Mouse (Mus musculus) embryonic fibroblast, embryonic 13.5 days (primary cell): ENCODE results near the gene Cox17.

Experiments used
- CTCF ChIP-seq: IDR thresholded peaks from 2 replicates; pipeline ENCODE4 v1.5.1; 2011; ENCODE audit warnings: mild to moderate bottlenecking, control low read depth, low read length, moderate library complexity, borderline replicate concordance; ENCODE audit not compliant: insufficient read depth
- POLR2A ChIP-seq: IDR thresholded peaks from 2 replicates; pipeline ENCODE4 v1.6.1; 2011; ENCODE audit warnings: low read depth, mild to moderate bottlenecking, control low read depth, low read length, moderate library complexity

DNA sequence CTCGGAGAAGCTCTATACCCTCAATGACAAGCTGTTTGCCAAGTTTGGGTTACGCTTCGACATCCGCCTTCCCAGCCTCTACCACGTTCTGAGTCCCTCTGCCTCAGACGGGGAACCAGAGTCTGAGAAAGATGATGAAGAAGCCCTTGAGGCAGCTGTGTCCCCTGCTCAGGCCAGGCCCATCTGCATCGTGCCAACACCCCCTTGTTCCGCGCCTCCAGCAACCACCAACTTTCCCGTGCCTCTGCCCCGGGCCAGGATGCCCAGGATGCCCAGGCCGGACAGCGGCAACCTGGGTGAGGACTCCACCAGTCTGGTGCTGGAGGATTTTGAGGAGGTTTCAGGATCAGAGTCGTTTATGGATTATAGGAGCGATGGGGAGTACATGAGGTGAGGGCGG, 27.1 kb downstream of the Cox17 start:
- no peak for TF ChIP-seq POLR2A
- no peak for TF ChIP-seq CTCF
